Mouse (Mus musculus) retina, embryonic 14.5 days (tissue): ENCODE measurements around the gene Zfp988.
"Not testable (repeated sequence)": the region's sequence is repeated elsewhere in the genome, so short reads cannot be mapped to it uniquely, and the experiment has no call there.

ENCODE experiments used
- DNase-seq: peaks from one replicate; pipeline ENCODE4 v3.0.0-alpha.2; 2015; ENCODE audit warnings: low spot score

Zfp988 gene

GRCm38 (mm10) chr4:147305436-147305835, at the start of gene Zfp988:
Gene Zfp988 (plus strand): TSS chr4:147305674.
- DNase-seq = peak; percentile 1

GRCm38 (mm10) chr4:147262708-147263107, 42.8 kb upstream of the Zfp988 start:
- not testable (repeated sequence) for DNase-seq

- not testable (repeated sequence) for DNase-seq
These were observed 38.2 kb upstream of the Zfp988 start for GRCm38 (mm10) chr4:147267302-147267701.

GRCm38 (mm10) chr4:147268735-147269134, 36.7 kb upstream of the Zfp988 start:
- DNase-seq = not testable (repeated sequence)

GRCm38 (mm10) chr4:147270026-147270425, 35.4 kb upstream of the Zfp988 start:
- DNase-seq = not testable (repeated sequence)

- not testable (repeated sequence) for DNase-seq
These were observed 33.9 kb upstream of the Zfp988 start for GRCm38 (mm10) chr4:147271601-147272000.

GRCm38 (mm10) chr4:147275021-147275772, 30.3 kb upstream of the Zfp988 start:
- not testable (repeated sequence) for DNase-seq

- not testable (repeated sequence) for DNase-seq
These were observed 29.7 kb upstream of the Zfp988 start for GRCm38 (mm10) chr4:147275773-147276140.

- not testable (repeated sequence) for DNase-seq
These were observed 25.1 kb upstream of the Zfp988 start for GRCm38 (mm10) chr4:147280406-147280805.

GRCm38 (mm10) chr4:147298585-147298984, 6.9 kb upstream of the Zfp988 start:
- DNase-seq = not testable (repeated sequence)

- not testable (repeated sequence) for DNase-seq
These were observed 3.1 kb upstream of the Zfp988 start for GRCm38 (mm10) chr4:147302375-147302774.

- not testable (repeated sequence) for DNase-seq
These were observed 29.7 kb downstream of the Zfp988 start for GRCm38 (mm10) chr4:147335036-147335690.

GRCm38 (mm10) chr4:147335691-147336367, 30.4 kb downstream of the Zfp988 start:
- not testable (repeated sequence) for DNase-seq

- not testable (repeated sequence) for DNase-seq
These were observed 31.1 kb downstream of the Zfp988 start for GRCm38 (mm10) chr4:147336368-147337195.

- not testable (repeated sequence) for DNase-seq
These were observed 32.0 kb downstream of the Zfp988 start for GRCm38 (mm10) chr4:147337520-147337919.

- no peak for DNase-seq
These were observed 32.6 kb downstream of the Zfp988 start for GRCm38 (mm10) chr4:147338032-147338610.

GRCm38 (mm10) chr4:147338706-147339105, 33.2 kb downstream of the Zfp988 start:
- DNase-seq = not testable (repeated sequence)

GRCm38 (mm10) chr4:147339601-147340219, 34.2 kb downstream of the Zfp988 start:
- DNase-seq = not testable (repeated sequence)

- DNase-seq = not testable (repeated sequence)
These were observed 34.8 kb downstream of the Zfp988 start for GRCm38 (mm10) chr4:147340236-147340635.

- not testable (repeated sequence) for DNase-seq
These were observed 35.4 kb downstream of the Zfp988 start for GRCm38 (mm10) chr4:147340876-147341275.
